Mouse (Mus musculus): ENCODE results near the gene Rnf220. TPM values are rescaled to one million over a fixed set of nuclear protein-coding genes. Genes with fewer than 3 reads are reported as not detected.

Rnf220 gene
- polyA plus RNA-seq, 1 experiment from 2014 or later, result 41.5 TPM

DNA sequence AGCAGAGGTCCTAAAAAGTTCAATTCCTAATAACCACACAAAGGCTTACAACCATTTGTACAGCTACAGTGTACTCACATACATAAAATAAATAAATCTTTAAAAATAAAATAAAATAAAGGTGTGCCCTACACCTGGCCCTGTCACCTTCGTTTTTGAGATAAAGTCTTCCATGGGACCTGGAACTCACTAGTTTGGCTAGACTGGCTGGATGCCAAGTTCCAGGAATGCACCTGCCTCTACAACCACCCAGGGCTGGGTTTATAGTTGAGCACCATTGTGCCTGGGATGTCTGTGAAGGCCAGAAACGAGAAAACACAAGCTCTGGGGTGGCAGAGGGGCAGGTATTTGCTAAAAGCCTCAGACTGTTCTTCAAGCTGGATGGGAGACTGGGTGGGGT is 257.7 kb downstream of the Rnf220 start:
- H3K9me3 ChIP-seq (replicated peaks; ENCODE audit: control insufficient read depth, low read length), result no peaks in the 10 kb centered on the region
- H3K9ac ChIP-seq (ENCODE audit: low read length), result no peak overlapping the region
- H3K27me3 ChIP-seq (ENCODE audit: control insufficient read depth, insufficient read depth, low read length), result no peaks in the 10 kb centered on the region
- H3K4me2 ChIP-seq (ENCODE audit: low read depth, low read length), result no peak overlapping the region
- ATAC-seq (replicated peaks; ENCODE audit: extremely low read depth, insufficient read depth, low FRiP score), result no peak
- no peaks in the 10 kb centered on the region for H3K36me3 ChIP-seq (ENCODE audit: control insufficient read depth, insufficient read depth)
- 32% methylated on average over 2 of the region's 2 CpGs for WGBS
- H3K4me1 ChIP-seq (ENCODE audit: control insufficient read depth, insufficient read depth, low read length), result no peaks in the 10 kb centered on the region
- H3K27ac ChIP-seq (ENCODE audit: low read length), result no peak overlapping the region
- H3K4me3 ChIP-seq (ENCODE audit: low read length), result no peak overlapping the region

DNA sequence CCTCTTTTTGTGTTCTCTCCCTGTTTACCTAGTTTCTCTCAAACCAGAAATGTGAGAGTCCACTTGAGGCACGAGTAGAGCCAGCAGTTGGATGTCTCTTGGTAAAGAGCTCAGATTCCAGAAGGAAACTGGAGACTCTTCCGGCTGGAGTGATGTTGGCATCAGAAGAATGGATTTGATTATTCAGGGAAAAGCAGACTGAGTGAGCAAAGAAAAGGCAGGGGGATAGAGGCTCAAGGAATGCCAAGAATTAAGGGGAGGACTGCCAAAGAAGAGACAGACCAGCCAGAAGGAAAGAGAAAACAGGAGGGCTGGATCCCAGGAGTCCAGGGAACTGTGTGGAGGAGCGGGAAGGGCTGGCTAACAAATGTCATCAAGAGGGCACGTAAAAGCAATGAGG is 261.0 kb downstream of the Rnf220 start:
- Histone ChIP-seq H3K9me3 (replicated peaks; ENCODE audit: control insufficient read depth, low read length) (no peaks in the 10 kb centered on the region), H3K9ac (ENCODE audit: low read length) (no peak overlapping the region), H3K27me3 (ENCODE audit: control insufficient read depth, insufficient read depth, low read length) (no peaks in the 10 kb centered on the region), H3K36me3 (ENCODE audit: control insufficient read depth, insufficient read depth) (no peaks in the 10 kb centered on the region), H3K4me3 (ENCODE audit: low read length) (no peak overlapping the region), H3K4me1 (ENCODE audit: control insufficient read depth, insufficient read depth, low read length) (no peaks in the 10 kb centered on the region), H3K4me2 (ENCODE audit: low read depth, low read length) (no peak overlapping the region), H3K27ac (ENCODE audit: low read length) (0 out of 2 replicates have a peak overlapping the region, but pooled peaks have one; percentile 27)
- ATAC-seq (replicated peaks; ENCODE audit: extremely low read depth, insufficient read depth, low FRiP score), result no peak
- WGBS, result 59% methylated on average over 4 of the region's 4 CpGs

DNA sequence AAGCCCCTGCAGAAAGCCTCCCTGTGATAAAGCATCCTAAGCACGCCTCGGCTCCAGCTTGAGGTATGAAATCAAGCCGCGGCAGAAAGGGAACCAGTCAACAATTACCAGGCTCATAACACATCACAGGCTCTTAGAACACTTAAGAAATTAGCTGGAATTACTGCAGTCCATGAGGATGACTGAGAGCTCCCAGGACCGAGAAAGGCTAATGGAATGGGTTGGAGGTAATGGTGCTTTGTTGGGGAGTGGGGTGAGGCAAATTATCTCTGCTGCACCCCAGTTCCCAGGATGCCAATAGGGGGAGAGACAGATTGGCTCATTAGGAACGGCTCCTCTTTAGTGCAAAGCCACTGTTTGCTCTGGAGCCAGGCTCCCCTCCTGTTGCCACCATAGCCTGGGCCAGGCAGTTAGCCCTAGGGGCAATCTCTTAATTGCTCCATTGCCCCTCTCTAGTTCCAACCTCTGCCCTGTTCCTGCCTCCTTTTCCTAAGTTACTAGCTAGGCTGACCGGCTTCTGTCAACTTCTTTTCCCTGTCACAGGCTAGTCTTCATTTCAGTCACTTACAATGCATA is 262.6 kb downstream of the Rnf220 start:
- H3K4me1 ChIP-seq (ENCODE audit: control insufficient read depth, insufficient read depth, low read length), result no peaks in the 10 kb centered on the region
- H3K27me3 ChIP-seq (ENCODE audit: control insufficient read depth, insufficient read depth, low read length), result no peaks in the 10 kb centered on the region
- H3K4me2 ChIP-seq (ENCODE audit: low read depth, low read length), result no peak overlapping the region
- 62% methylated on average over 7 of the region's 7 CpGs for WGBS
- H3K9ac ChIP-seq (ENCODE audit: low read length), result no peak overlapping the region
- H3K4me3 ChIP-seq (ENCODE audit: low read length), result no peak overlapping the region
- H3K27ac ChIP-seq (ENCODE audit: low read length), result no peak overlapping the region
- H3K36me3 ChIP-seq (ENCODE audit: control insufficient read depth, insufficient read depth), result no peaks in the 10 kb centered on the region
- no peak for ATAC-seq (replicated peaks; ENCODE audit: extremely low read depth, insufficient read depth, low FRiP score)
- no peaks in the 10 kb centered on the region for H3K9me3 ChIP-seq (replicated peaks; ENCODE audit: control insufficient read depth, low read length)

DNA sequence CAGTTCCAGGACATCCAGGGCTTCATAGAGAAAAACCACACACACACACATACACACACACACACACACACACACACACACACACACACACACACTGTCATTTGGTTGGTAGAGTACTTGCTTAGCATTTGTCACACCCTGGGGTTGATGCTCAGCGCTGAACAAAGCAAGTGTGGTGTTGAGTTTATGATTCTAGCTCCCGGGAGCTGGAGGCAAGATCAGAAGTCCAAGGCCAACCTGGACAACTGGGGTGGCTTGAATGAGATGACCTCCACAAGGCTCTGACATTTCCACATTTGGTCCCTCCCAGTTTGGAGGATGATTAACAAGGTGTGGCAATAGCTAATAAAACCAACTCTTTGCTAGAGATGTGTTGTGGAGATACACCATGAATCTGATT is 265.6 kb downstream of the Rnf220 start:
- no peaks in the 10 kb centered on the region for H3K27me3 ChIP-seq (ENCODE audit: control insufficient read depth, insufficient read depth, low read length)
- no peaks in the 10 kb centered on the region for H3K4me1 ChIP-seq (ENCODE audit: control insufficient read depth, insufficient read depth, low read length)
- no peak for ATAC-seq (replicated peaks; ENCODE audit: extremely low read depth, insufficient read depth, low FRiP score)
- no peaks in the 10 kb centered on the region for H3K36me3 ChIP-seq (ENCODE audit: control insufficient read depth, insufficient read depth)
- no peak overlapping the region for H3K4me2 ChIP-seq (ENCODE audit: low read depth, low read length)
- no peak overlapping the region for H3K4me3 ChIP-seq (ENCODE audit: low read length)
- 83% methylated on average over 2 of the region's 2 CpGs for WGBS
- no peak overlapping the region for H3K9ac ChIP-seq (ENCODE audit: low read length)
- no peak overlapping the region for H3K27ac ChIP-seq (ENCODE audit: low read length)
- no peaks in the 10 kb centered on the region for H3K9me3 ChIP-seq (replicated peaks; ENCODE audit: control insufficient read depth, low read length)

DNA sequence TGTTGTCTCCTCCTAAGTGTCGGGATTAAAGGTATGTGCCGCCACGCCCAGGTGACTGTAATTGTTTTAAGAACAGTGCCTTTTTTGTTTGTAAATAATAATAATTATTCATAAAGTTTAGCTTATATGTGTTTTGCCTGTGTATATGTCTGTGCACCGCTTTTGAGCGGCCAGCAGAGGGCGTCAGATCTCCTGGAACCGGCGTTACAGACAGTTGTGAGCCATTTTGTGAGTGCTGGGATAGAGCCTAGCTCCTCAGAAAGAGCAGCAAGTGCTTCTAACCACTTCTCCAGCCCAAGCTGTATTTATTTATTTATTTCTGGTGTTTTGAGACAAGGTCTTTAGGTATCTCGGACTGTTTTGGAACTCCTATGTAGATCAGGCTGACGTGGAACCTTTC is 266.5 kb downstream of the Rnf220 start:
- Histone ChIP-seq H3K4me2 (ENCODE audit: low read depth, low read length) (no peak overlapping the region), H3K4me3 (ENCODE audit: low read length) (no peak overlapping the region), H3K36me3 (ENCODE audit: control insufficient read depth, insufficient read depth) (no peaks in the 10 kb centered on the region), H3K27me3 (ENCODE audit: control insufficient read depth, insufficient read depth, low read length) (no peaks in the 10 kb centered on the region), H3K9ac (ENCODE audit: low read length) (no peak overlapping the region), H3K4me1 (ENCODE audit: control insufficient read depth, insufficient read depth, low read length) (no peaks in the 10 kb centered on the region), H3K27ac (ENCODE audit: low read length) (no peak overlapping the region), H3K9me3 (replicated peaks; ENCODE audit: control insufficient read depth, low read length) (no peaks in the 10 kb centered on the region)
- WGBS, result 52% methylated on average over 10 of the region's 10 CpGs
- no peak for ATAC-seq (replicated peaks; ENCODE audit: extremely low read depth, insufficient read depth, low FRiP score)

DNA sequence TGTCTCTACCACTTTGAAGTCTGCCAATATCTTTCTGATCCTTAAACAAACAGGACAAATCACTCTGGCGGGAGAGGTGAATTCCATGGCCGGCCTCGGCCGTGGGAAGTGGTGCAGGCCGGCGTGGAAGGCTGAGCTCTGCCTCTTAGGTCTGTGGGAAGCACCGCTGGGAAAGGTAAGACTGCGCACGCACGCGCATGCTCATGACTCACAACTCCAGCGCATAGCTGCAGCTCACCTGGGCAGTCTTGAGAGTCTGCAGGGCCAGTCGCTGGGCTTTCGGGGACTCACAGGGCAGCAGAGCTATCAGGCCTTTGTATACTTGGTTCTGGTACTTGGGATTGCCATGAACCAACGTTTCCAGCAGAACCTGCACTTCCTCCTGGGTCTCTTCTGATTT is 267.3 kb downstream of the Rnf220 start:
- H3K27me3 ChIP-seq (ENCODE audit: control insufficient read depth, insufficient read depth, low read length), result no peaks in the 10 kb centered on the region
- no peak overlapping the region for H3K27ac ChIP-seq (ENCODE audit: low read length)
- no peak overlapping the region for H3K4me3 ChIP-seq (ENCODE audit: low read length)
- H3K4me2 ChIP-seq (ENCODE audit: low read depth, low read length), result no peak overlapping the region
- 53% methylated on average over 15 of the region's 15 CpGs for WGBS
- no peak for ATAC-seq (replicated peaks; ENCODE audit: extremely low read depth, insufficient read depth, low FRiP score)
- H3K9ac ChIP-seq (ENCODE audit: low read length), result no peak overlapping the region
- no peaks in the 10 kb centered on the region for H3K9me3 ChIP-seq (replicated peaks; ENCODE audit: control insufficient read depth, low read length)
- no peaks in the 10 kb centered on the region for H3K4me1 ChIP-seq (ENCODE audit: control insufficient read depth, insufficient read depth, low read length)
- no peaks in the 10 kb centered on the region for H3K36me3 ChIP-seq (ENCODE audit: control insufficient read depth, insufficient read depth)

DNA sequence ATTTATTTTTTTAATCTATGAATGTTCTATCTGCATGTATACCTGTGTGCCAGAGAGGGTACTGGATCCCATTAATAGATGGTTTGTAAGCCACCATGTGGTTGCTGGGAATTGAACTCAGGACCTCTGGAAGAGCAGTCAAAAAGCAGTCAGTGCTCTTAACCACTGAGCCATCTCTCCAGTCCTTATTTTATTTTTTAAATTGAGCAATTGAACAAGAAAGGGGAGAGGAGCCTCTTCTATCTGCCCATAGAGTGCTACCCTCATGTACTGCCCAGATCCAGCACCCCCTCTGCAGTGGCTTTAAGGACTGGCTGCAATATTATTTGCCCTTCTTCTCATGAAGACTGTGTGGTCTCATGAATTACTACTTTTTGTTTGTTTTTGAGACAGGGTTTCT is 271.6 kb downstream of the Rnf220 start:
- Histone ChIP-seq H3K4me1 (ENCODE audit: control insufficient read depth, insufficient read depth, low read length) (no peaks in the 10 kb centered on the region), H3K4me3 (ENCODE audit: low read length) (no peak overlapping the region), H3K27me3 (ENCODE audit: control insufficient read depth, insufficient read depth, low read length) (no peaks in the 10 kb centered on the region), H3K27ac (ENCODE audit: low read length) (no peak overlapping the region), H3K9me3 (replicated peaks; ENCODE audit: control insufficient read depth, low read length) (no peaks in the 10 kb centered on the region), H3K36me3 (ENCODE audit: control insufficient read depth, insufficient read depth) (no peaks in the 10 kb centered on the region), H3K9ac (ENCODE audit: low read length) (no peak overlapping the region), H3K4me2 (ENCODE audit: low read depth, low read length) (no peak overlapping the region)
- ATAC-seq (replicated peaks; ENCODE audit: extremely low read depth, insufficient read depth, low FRiP score), result no peak

DNA sequence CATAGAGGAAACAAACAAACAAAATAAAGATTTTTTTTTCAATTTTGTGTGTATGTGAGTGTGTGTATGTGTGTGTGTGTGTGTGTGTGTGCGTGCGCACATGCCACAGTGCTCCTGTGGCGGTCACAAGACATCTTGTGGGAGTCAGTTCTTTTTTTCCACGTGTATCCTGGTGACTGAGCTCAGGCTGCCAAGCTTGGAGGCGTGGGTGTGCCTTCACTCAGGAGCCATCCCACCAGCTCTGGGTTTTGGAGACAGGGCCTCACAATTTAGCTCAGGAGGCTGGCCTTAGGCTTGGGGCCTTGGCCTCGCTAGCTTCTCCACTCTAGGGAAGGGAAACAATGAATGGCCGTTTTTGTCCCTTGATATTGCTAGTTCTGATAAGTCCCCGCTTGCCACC is 272.7 kb downstream of the Rnf220 start:
- H3K27me3 ChIP-seq (ENCODE audit: control insufficient read depth, insufficient read depth, low read length), result no peaks in the 10 kb centered on the region
- no peaks in the 10 kb centered on the region for H3K9me3 ChIP-seq (replicated peaks; ENCODE audit: control insufficient read depth, low read length)
- no peak overlapping the region for H3K27ac ChIP-seq (ENCODE audit: low read length)
- ATAC-seq (replicated peaks; ENCODE audit: extremely low read depth, insufficient read depth, low FRiP score), result no peak
- no peaks in the 10 kb centered on the region for H3K36me3 ChIP-seq (ENCODE audit: control insufficient read depth, insufficient read depth)
- 66% methylated on average over 8 of the region's 8 CpGs for WGBS
- H3K4me3 ChIP-seq (ENCODE audit: low read length), result no peak overlapping the region
- H3K9ac ChIP-seq (ENCODE audit: low read length), result no peak overlapping the region
- H3K4me1 ChIP-seq (ENCODE audit: control insufficient read depth, insufficient read depth, low read length), result peaks cover under 1% of the 10 kb centered on the region; the same call in 1 of the 2 replicates
- H3K4me2 ChIP-seq (ENCODE audit: low read depth, low read length), result no peak overlapping the region

DNA sequence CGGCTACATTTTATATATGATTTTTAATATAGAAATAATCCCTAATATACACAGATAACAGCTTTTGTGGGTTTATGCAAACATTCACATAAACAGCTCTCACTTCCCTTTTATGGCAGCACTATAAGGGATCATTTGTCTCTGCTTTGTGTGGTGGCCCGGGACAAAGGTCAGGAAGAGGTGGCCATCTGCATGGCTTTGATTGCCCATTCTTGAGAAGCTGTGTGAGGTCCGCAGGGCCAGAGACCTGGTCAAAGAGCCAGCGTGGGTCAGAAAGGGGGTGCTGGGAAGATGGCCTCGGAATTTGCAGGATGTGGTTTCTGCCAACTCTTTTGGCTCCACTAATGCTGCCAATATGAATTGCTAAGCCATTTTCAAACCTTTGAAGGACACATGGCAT is 273.9 kb downstream of the Rnf220 start:
- Histone ChIP-seq H3K27ac (ENCODE audit: low read length) (no peak overlapping the region), H3K36me3 (ENCODE audit: control insufficient read depth, insufficient read depth) (no peaks in the 10 kb centered on the region), H3K27me3 (ENCODE audit: control insufficient read depth, insufficient read depth, low read length) (no peaks in the 10 kb centered on the region), H3K4me2 (ENCODE audit: low read depth, low read length) (no peak overlapping the region), H3K9me3 (replicated peaks; ENCODE audit: control insufficient read depth, low read length) (no peaks in the 10 kb centered on the region), H3K4me3 (ENCODE audit: low read length) (no peak overlapping the region), H3K4me1 (ENCODE audit: control insufficient read depth, insufficient read depth, low read length) (peaks cover 2% of the 10 kb centered on the region; the same call in 1 of the 2 replicates), H3K9ac (ENCODE audit: low read length) (no peak overlapping the region)
- 68% methylated on average over 5 of the region's 5 CpGs for WGBS
- no peak for ATAC-seq (replicated peaks; ENCODE audit: extremely low read depth, insufficient read depth, low FRiP score)

All from heart, embryonic 16.5 days (tissue).